Mouse (Mus musculus) central nervous system, embryonic 11.5 days (tissue): ENCODE results near the gene Nrd1. TPM values are rescaled to one million over a fixed set of nuclear protein-coding genes. Genes with fewer than 3 reads are reported as not detected.

Experiments used
- polyA plus RNA-seq: library from polyadenylated mRNA; depleted of rRNA; stranded (reverse); fragments of >200 nt; gene quantifications from 2 replicates; pipeline ENCODE4 v1.2.3, GENCODE M21; 2012; rRNA removed

Nrd1 gene
- 114 and 126 TPM in 2 replicates for polyA plus RNA-seq

DNA sequence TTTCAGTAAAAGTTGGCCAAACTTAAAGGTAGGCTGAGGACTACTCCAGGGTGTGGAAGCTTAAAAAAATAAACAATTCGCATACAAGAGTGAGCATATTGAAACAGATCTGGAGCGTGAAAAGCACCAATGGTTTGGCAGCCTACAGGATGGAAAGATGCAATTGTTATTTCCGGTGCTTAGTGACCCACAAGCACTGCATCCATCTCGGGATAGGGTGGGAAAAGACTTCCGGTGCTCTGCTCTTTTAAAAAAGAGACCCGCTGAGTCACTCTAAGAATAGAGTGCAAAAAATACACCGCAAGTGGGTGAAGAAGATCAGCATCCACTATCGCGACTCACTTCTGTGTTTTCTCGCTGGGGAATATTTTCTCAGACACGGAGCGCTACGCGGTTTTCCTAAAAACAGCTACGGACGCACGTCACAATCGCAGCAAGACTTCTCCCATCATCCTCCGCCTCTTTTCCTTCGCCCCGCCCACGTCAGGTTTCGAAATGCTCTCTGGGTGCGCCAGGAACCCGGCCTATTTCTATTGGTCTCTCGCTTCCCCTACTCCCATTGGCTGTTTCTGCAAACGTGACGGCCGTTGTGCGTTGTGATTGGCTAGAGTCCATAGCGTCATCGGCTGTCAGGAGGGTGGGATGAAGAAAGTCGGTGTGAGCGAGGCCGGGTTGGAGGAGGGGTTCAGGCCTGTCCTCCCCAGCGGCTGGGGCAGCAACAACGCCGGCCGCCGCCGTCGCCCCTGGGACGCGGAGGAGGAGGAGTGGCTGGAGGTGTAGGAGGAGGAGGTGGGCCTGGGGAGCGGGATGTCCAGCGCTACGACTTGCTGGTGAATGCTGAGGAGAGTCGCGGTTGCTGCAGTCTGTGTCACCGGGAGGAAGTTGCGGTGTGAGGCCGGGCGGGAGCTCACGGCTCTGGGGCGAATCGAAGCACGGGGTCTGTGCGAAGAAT is at the start of gene Nrd1:
Gene Nrd1 (plus strand): TSS at position 657 of the 952 bp plus-strand sequence.

Other genes with a start within 250 kb of the Nrd1 start
- 10.4 and 12.4 TPM in 2 replicates for gene Zfyve9, start 219.9 kb upstream of the Nrd1 start, polyA plus RNA-seq
- 138 and 175 TPM in 2 replicates for gene Btf3l4, start 167.0 kb upstream of the Nrd1 start, polyA plus RNA-seq
- gene Txndc12, start 166.1 kb upstream of the Nrd1 start, polyA plus RNA-seq, result 63.4 and 70.9 TPM in 2 replicates
- 35.0 and 52.4 TPM in 2 replicates for gene Kti12, start 152.9 kb upstream of the Nrd1 start, polyA plus RNA-seq
- 0.06 and 0.19 TPM in 2 replicates for gene A730015C16Rik, start 152.0 kb upstream of the Nrd1 start, polyA plus RNA-seq
- 12.6 and 14.0 TPM in 2 replicates for gene Rab3b, start 121.6 kb upstream of the Nrd1 start, polyA plus RNA-seq
- gene Osbpl9, start 201.6 kb downstream of the Nrd1 start, polyA plus RNA-seq, result 82.3 and 110 TPM in 2 replicates
- gene Calr4, start 233.8 kb downstream of the Nrd1 start, polyA plus RNA-seq, result 0.27 and 0.78 TPM in 2 replicates